Mouse (Mus musculus): ENCODE data around the gene Nfic.

Nfic gene

GRCm38 (mm10) chr10:81415549-81416310 lies 39.7 kb downstream of the Nfic start:
- no peak for DNase-seq

GRCm38 (mm10) chr10:81415146-81415545 lies 40.3 kb downstream of the Nfic start:
- DNase-seq, result no peak

- DNase-seq, result peak; percentile 80
Observed at GRCm38 (mm10) chr10:81414682-81415081, 40.8 kb downstream of the Nfic start.

- DNase-seq, result peak; percentile 95
Observed at GRCm38 (mm10) chr10:81413310-81414261, 41.8 kb downstream of the Nfic start.

- peak; percentile 46 for DNase-seq
Observed at GRCm38 (mm10) chr10:81412586-81413309, 42.7 kb downstream of the Nfic start.

GRCm38 (mm10) chr10:81411471-81412400 lies 43.7 kb downstream of the Nfic start:
- peak; percentile 85 for DNase-seq

GRCm38 (mm10) chr10:81410981-81411380 lies 44.5 kb downstream of the Nfic start:
- no peak for DNase-seq

- peak; percentile 68 for DNase-seq
Observed at GRCm38 (mm10) chr10:81410350-81410749, 45.1 kb downstream of the Nfic start.

- DNase-seq, result no peak
Observed at GRCm38 (mm10) chr10:81409330-81409729, 46.1 kb downstream of the Nfic start.

- peak; percentile 98 for DNase-seq
Observed at GRCm38 (mm10) chr10:81408871-81409291, 46.6 kb downstream of the Nfic start.

- no peak for DNase-seq
Observed at GRCm38 (mm10) chr10:81408424-81408729, 47.1 kb downstream of the Nfic start.

- DNase-seq, result peak; percentile 95
Observed at GRCm38 (mm10) chr10:81407539-81408423, 47.7 kb downstream of the Nfic start.

GRCm38 (mm10) chr10:81406504-81407440 lies 48.7 kb downstream of the Nfic start:
- no peak for DNase-seq

GRCm38 (mm10) chr10:81405588-81406201 lies 49.7 kb downstream of the Nfic start:
- peak; percentile 84 for DNase-seq

- DNase-seq, result peak; percentile 76
Observed at GRCm38 (mm10) chr10:81404720-81405119, 50.7 kb downstream of the Nfic start.

- DNase-seq, result no peak
Observed at GRCm38 (mm10) chr10:81404082-81404481, 51.4 kb downstream of the Nfic start.

GRCm38 (mm10) chr10:81403511-81403910 lies 51.9 kb downstream of the Nfic start:
- no peak for DNase-seq

- no peak for DNase-seq
Observed at GRCm38 (mm10) chr10:81402227-81402765, 53.1 kb downstream of the Nfic start.

Measured in lung, postnatal 36 days (tissue).